Mouse (Mus musculus) gastrocnemius, postnatal 14 days (tissue): ENCODE results near the gene Gm7073. TPM values are rescaled to one million over a fixed set of nuclear protein-coding genes. Genes with fewer than 3 reads are reported as not detected.

Source experiments
- DNase-seq: peaks from one replicate; pipeline ENCODE4 v3.0.0; 2021; ENCODE audit warnings: mixed read lengths
- intact Hi-C: fragments of 180-260 bp; cut with DNase I; formaldehyde crosslinking; loops from one replicate; pipeline ENCODE4 v1.15.1; 2025; ENCODE audit warnings: low total_unique reads
- long read RNA-seq, 2 experiments: library from polyadenylated mRNA; stranded (forward); transcript quantifications; one replicate each; pipeline ENCODE4 v2.0.0; 2021
- total RNA-seq, 2 experiments: library from RNA; stranded (reverse); gene quantifications; 2 replicates each; pipeline ENCODE4 v1.2.3; 2021

The Gm7073 gene
- not detected for total RNA-seq
- long read RNA-seq, experiment 1 = 0 reads
- long read RNA-seq, experiment 2 = 0 reads

DNA sequence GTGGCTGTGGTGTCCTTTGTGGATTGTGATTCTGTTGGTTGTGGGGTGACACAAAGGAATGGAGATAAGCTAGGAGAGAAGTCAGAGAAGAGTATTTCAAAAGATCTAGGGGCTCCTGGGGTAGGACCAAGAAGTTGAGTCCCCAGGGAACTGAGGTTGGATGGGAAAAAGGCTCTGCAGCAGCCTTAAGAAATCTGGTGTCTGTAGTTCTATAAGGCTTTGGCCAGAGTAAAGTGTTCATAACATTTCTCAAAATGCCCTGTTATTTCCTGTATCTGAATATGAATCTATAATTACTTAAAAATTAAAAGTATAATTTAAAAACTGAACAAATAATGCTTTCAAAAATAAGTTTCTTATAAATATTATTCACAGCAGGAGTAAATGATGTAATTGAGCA is at the start of gene Gm7073:
Gm7073 (minus strand) TSS at position 101 of the 400 bp plus-strand sequence.
- intact Hi-C loops = no loop called here
- no peak for DNase-seq

DNA sequence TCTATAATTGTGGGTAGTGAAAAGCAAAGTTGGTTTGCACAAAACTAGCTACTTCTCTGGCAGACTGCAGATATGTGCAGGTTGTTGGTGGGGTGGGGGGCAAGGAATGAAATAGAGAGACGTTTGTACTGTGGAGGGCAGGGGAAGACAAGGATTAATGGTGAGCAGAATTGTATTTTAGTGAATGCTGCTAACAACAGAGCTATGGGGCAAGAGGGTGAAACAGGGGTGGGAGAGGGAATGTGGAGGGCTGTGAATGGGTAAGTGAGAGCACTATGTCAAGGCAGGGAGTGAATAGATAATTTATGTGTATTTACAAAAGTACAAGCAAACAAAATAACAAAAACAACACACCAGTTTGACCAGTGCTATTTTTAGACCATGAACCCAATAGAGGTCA is 31.5 kb upstream of the Gm7073 start:
- DNase-seq = no peak
- intact Hi-C loops = no loop called here

DNA sequence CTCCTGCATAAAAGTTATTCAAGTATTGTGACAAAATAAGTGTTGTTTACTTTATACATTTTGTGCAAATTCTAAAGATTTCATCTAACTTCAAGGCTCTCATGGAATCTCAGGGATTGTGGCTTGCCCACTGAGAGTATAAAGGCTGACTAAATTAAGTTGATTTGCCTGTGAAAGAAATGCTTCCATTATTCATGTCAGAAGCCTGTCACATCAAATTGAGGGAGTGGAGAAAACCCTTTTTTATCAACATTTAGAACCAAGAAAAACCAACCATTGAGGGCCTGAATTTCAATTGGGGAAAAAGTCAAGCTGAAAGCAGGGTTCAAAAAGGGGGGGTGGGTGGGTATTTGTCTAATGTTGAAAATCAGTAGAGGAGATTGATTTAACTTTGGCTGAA is 30.0 kb upstream of the Gm7073 start:
- intact Hi-C loops = no loop called here
- DNase-seq = no peak

DNA sequence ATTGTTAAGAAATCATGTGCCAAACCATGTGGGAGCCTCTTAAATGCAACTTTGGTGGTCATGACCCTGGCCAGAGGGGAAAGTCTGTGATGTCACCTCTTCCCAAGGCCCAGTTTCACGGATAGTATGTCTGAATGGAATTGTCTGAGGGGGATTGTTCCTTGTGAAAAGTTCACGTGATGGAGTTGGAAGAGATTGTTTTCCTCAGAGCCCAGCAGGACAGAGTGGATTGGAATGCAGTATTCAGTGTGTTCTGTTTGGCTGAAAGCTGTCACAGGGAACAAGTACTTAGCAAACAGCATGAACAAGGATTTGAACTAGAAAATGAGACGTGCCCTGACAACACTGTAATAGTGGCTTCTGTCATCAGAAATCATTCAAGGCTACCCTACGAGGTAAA is 16.2 kb upstream of the Gm7073 start:
- intact Hi-C loops = no loop called here
- DNase-seq = no peak

GRCm38 (mm10) chrX:60547444-60548304 is 8.6 kb upstream of the Gm7073 start:
- peak; percentile 30 for DNase-seq
- intact Hi-C loops = no loop called here

GRCm38 (mm10) chrX:60547098-60547443 is 8.0 kb upstream of the Gm7073 start:
- no peak for DNase-seq
- intact Hi-C loops = no loop called here

DNA sequence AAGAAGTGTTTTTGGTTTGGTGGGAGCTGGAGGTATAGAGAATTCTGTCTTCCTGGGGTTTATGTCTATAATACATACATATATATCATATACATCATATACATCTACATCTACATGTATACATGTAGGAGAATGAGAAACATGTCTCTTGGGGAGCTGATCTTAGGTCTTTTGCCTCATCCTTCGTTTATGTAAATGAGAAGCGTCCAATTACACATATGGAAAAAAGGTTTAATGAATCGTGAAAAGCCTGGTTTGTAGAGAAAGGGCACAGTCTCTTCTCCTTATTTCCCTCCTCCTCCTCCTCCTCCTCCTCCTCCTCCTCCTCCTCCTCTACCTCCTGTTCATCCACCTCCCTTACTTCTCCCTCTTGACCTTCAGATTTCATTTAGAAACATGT is 6.9 kb upstream of the Gm7073 start:
- no peak for DNase-seq
- intact Hi-C loops = no loop called here

GRCm38 (mm10) chrX:60545444-60545843 is 6.4 kb upstream of the Gm7073 start:
- intact Hi-C loops = no loop called here
- no peak for DNase-seq

- intact Hi-C loops = no loop called here
- DNase-seq = no peak
Observed at GRCm38 (mm10) chrX:60544098-60544497, 5.0 kb upstream of the Gm7073 start.

- intact Hi-C loops = no loop called here
- no peak for DNase-seq
Observed at GRCm38 (mm10) chrX:60542901-60543300, 3.9 kb upstream of the Gm7073 start.

GRCm38 (mm10) chrX:60503995-60504394 is 35.1 kb downstream of the Gm7073 start:
- intact Hi-C loops = no loop called here
- DNase-seq = peak; percentile 4

- intact Hi-C loops = no loop called here
Observed at GRCm38 (mm10) chrX:60497750-60498149, 41.3 kb downstream of the Gm7073 start.

DNA sequence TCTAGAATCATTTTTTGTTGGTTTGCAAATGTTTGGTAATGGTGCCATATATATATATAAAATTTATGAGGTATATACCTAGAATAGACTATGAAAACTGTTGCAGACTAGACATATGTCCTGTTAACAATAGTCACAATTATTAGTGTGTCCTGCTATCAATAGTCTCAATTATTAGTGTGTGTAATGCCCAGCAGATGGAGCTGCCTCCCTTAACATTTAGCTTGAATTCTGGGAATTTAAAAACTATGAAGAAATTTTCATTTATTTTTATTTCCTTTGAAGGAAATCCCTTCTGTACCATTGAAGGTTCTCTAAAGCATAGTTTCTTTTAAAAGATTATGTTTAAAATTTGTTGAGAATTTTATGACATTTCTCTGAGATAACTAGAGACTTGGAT is 43.7 kb downstream of the Gm7073 start:
- intact Hi-C loops = no loop called here

More at GRCm38 (mm10) chrX:60497750-60498149, 41.3 kb downstream of the Gm7073 start:
- no peak for DNase-seq

DNA sequence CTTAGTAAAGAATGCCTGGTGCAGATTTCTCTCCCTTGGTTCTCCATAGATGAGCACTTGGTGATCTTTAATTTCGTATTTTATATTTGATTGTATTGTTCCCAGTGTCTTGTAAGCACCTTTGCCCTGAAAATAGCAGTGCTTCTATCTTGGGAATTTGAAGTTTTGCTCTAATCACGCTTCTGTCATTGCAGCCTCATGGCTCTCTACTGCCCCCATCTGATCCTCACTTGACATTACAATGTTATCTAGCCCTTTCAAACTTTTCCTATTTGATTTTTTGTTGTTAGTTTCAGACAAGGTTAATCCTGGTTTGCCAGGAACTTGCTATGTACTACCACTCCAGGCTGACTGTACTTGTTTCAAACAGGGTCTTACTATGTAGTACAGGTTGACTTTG is 75.3 kb downstream of the Gm7073 start:
- intact Hi-C loops = no loop called here
- DNase-seq = no peak

More for the DNA sequence above, 43.7 kb downstream of the Gm7073 start:
- DNase-seq = no peak

DNA sequence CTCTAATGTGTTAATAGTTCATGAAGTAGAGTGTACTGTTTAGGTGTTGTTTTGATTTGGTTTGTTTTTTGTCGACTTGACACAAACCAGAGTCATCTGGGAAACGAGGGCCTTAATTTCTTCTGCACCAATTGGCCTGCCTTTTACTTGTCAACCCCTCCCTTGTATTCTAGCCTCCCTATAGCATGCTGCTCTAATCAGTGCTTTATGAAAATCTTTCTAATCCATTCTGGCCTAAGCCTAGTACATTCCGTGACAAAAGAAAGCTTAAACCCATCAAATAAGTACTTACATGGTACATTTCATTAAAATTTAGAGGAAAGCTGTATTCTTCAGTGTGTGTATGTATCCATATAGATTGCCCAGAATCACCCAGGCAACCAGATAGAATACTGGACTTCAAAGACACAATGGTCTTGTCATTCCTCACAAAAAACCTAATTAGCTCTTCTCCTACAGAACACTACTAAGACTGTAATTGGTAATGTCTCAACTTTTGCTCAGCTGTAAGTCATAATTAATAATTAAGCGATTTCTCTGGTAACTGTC is 124.4 kb downstream of the Gm7073 start:
- intact Hi-C loops = no loop called here
- DNase-seq = no peak

GRCm38 (mm10) chrX:60405681-60406080 is 133.4 kb downstream of the Gm7073 start:
- intact Hi-C loops = loop anchor here (10.0 kb wide), 1 partner anchor 391 kb away; no protein-coding TSS in a partner anchor
- DNase-seq = no peak

DNA sequence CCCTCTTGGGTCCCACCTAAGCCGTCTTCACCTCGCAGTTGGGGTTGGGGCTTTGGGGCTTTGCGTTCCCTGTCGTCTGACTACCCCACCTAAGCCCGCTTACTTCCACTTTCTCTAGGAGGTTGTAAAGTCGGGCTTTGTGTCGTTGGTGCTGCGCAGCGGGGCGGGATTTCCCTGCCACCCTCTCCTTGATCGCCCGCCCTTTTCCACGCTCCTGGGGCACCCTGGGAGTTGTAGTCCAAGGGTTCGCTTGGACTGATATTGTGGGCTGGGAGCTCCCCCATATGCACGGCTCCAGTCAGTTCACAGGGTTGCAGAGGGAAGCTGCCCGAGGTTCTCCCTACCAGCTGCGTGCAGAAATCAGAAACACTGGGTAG is 134.4 kb downstream of the Gm7073 start:
- peak; percentile 86 for DNase-seq
- intact Hi-C loops = loop anchor here (10.0 kb wide), 1 partner anchor 390 kb away; no protein-coding TSS in a partner anchor

GRCm38 (mm10) chrX:60403764-60404667 is 135.0 kb downstream of the Gm7073 start:
- intact Hi-C loops = loop anchor here (10.0 kb wide), 1 partner anchor 389 kb away; no protein-coding TSS in a partner anchor

DNA sequence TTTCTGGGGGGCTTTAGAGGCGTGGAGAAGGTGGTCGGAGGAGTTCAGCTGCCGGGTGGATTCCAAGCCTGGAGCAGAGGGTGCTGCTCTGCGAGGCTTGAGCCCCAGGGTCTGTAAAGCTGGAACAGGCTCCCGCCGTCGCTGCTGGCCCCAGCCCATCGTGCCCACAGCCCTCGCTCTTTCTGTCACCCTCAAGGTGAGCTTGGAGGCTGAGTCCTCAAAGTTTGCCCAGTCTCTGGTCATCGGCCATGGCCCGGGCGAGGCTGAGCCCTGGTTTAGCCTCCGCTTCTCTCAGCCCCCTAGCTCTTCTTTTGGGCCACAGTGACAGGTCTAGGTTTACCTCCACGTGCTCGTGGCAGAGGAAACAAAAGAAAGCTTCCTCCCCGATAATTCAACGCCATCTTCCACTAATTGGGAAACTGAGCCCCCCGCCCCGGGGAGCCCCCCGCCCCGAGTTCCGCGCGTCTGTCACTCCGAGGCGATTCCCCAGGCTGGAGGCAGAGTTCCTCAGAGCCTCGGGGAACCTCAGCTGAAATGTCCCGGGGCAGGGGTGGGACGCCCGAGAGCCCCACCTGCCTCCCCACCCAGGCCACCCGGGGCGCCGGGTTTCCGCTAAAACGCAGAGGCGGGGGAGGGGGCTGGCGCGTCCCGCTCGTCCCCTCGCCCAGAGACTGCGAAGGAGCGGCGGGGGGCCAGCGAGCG is 135.8 kb downstream of the Gm7073 start:
- peak; percentile 25 for DNase-seq
- intact Hi-C loops = loop anchor here (10.0 kb wide), 1 partner anchor 388 kb away; no protein-coding TSS in a partner anchor

More at GRCm38 (mm10) chrX:60403764-60404667, 135.0 kb downstream of the Gm7073 start:
- DNase-seq = peak; percentile 72
